Mouse (Mus musculus) olfactory bulb, adult 2 months (tissue): Measurements from ENCODE around the gene Cd79b. TPM values are rescaled to one million over a fixed set of nuclear protein-coding genes. Genes with fewer than 3 reads are reported as not detected.

Source experiments
- H3K27ac ChIP-seq: fragments of 200-500 bp; 2 replicates; pipeline ENCODE4 v1.5.1; 2012; ENCODE audit warnings: low read depth, low read length; ENCODE audit not compliant: insufficient read depth
- H3K4me1 ChIP-seq: fragments of 200-500 bp; 2 replicates; pipeline ENCODE4 v1.6.1; 2012; ENCODE audit warnings: low read length; ENCODE audit not compliant: control insufficient read depth, insufficient read depth
- H3K4me3 ChIP-seq: fragments of 200-500 bp; 2 replicates; pipeline ENCODE4 v1.5.1; 2012; ENCODE audit warnings: mild to moderate bottlenecking, low read depth, low read length, moderate library complexity; ENCODE audit not compliant: insufficient read depth
- CTCF ChIP-seq: fragments of 200-500 bp; IDR thresholded peaks from 2 replicates; pipeline ENCODE4 v1.5.1; 2012; ENCODE audit warnings: low read depth, mild to moderate bottlenecking, low read length, moderate library complexity; ENCODE audit not compliant: insufficient read depth
- POLR2A ChIP-seq: fragments of 200-500 bp; IDR thresholded peaks from 2 replicates; pipeline ENCODE4 v1.6.1; 2012; ENCODE audit warnings: mild to moderate bottlenecking, low read depth, low read length, moderate library complexity; ENCODE audit not compliant: insufficient read depth
- WGBS: fragments of 180-500 bp; shearing (Covaris S2); methylation state at CpG from one replicate; pipeline ENCODE4 v1.1.7; 2018; 5-methylcytosine and 5-hydroxymethylcytosine counted together
- polyA plus RNA-seq: library from polyadenylated mRNA; stranded (reverse); fragments of >200 nt; gene quantifications from 2 replicates; pipeline ENCODE4 v1.2.4, GENCODE M21; 2012; ENCODE audit warnings: low replicate concordance; ENCODE audit not compliant: missing spikeins, insufficient read depth, insufficient read length

Gene Cd79b
- polyA plus RNA-seq, 1 experiment = not detected

GRCm38 (mm10) chr11:106264988-106265387 lies 49.6 kb downstream of the Cd79b start:
- no peak overlapping the region for H3K27ac ChIP-seq
- no peak for TF ChIP-seq POLR2A
- WGBS = 83% methylated on average over 15 of the region's 15 CpGs

GRCm38 (mm10) chr11:106263963-106264362 lies 50.6 kb downstream of the Cd79b start:
- H3K4me3 ChIP-seq = no peak overlapping the region
- WGBS = 89% methylated on average over 9 of the region's 9 CpGs
- H3K27ac ChIP-seq = no peak overlapping the region
- peaks cover 24% of the 10 kb centered on the region for H3K4me1 ChIP-seq
- TF ChIP-seq POLR2A = no peak
- TF ChIP-seq CTCF = no peak

More at GRCm38 (mm10) chr11:106264988-106265387, 49.6 kb downstream of the Cd79b start:
- peaks cover 29% of the 10 kb centered on the region for H3K4me1 ChIP-seq
- no peak overlapping the region for H3K4me3 ChIP-seq

Other genes with a start within 250 kb of the Cd79b start
- gene Taco1, start 248.7 kb downstream of the Cd79b start, polyA plus RNA-seq = not detected in 2 replicates
- not detected in 2 replicates for gene Map3k3, start 230.1 kb downstream of the Cd79b start, polyA plus RNA-seq
- not detected in 2 replicates for gene Gm10840, start 153.9 kb downstream of the Cd79b start, polyA plus RNA-seq
- gene Limd2, start 153.9 kb downstream of the Cd79b start, polyA plus RNA-seq = 164 and 291 TPM in 2 replicates
- gene Strada, start 112.6 kb downstream of the Cd79b start, polyA plus RNA-seq = 209 TPM in 1 of 2 replicates, not detected in the other
- gene Ccdc47, start 98.4 kb downstream of the Cd79b start, polyA plus RNA-seq = not detected in 2 replicates
- not detected in 2 replicates for gene Ddx42, start 97.8 kb downstream of the Cd79b start, polyA plus RNA-seq
- not detected in 2 replicates for gene Ftsj3, start 58.7 kb downstream of the Cd79b start, polyA plus RNA-seq
- not detected in 2 replicates for gene Psmc5, start 58.6 kb downstream of the Cd79b start, polyA plus RNA-seq
- not detected in 2 replicates for gene Smarcd2, start 41.8 kb downstream of the Cd79b start, polyA plus RNA-seq
- gene Tcam1, start 38.1 kb downstream of the Cd79b start, polyA plus RNA-seq = not detected in 2 replicates
- not detected in 2 replicates for gene Gh, start 12.9 kb downstream of the Cd79b start, polyA plus RNA-seq
- not detected in 2 replicates for gene Scn4a, start 38.5 kb upstream of the Cd79b start, polyA plus RNA-seq
- not detected in 2 replicates for gene Prr29, start 50.7 kb upstream of the Cd79b start, polyA plus RNA-seq
- gene Icam2, start 73.3 kb upstream of the Cd79b start, polyA plus RNA-seq = not detected in 2 replicates
- not detected in 2 replicates for gene Ern1, start 173.1 kb upstream of the Cd79b start, polyA plus RNA-seq